Mouse (Mus musculus) C2C12 (cell line): ENCODE measurements at regions not wholly inside any gene's neighbourhood (a gene's known extent, or its start where the extent isn't known, plus 50 kb on each side); places are given as distances from the start of the nearest gene placed in this dataset.

Source experiments
- CEBPB ChIP-seq: IDR thresholded peaks from one replicate; pipeline ENCODE4 v1.6.1; 2011; ENCODE audit warnings: low read depth, mild to moderate bottlenecking, control low read depth, moderate library complexity
- CTCF ChIP-seq: IDR thresholded peaks from one replicate; pipeline ENCODE4 v1.5.1; 2011; ENCODE audit not compliant: control insufficient read depth, insufficient read depth, insufficient read length
- FOSL1 ChIP-seq: IDR thresholded peaks from one replicate; pipeline ENCODE4 v1.8.0; 2011; ENCODE audit warnings: mild to moderate bottlenecking, low read length; ENCODE audit not compliant: poor library complexity, insufficient read depth, severe bottlenecking
- MAX ChIP-seq: IDR thresholded peaks from one replicate; pipeline ENCODE4 v1.6.1; 2011; ENCODE audit warnings: mild to moderate bottlenecking, control low read depth
- MYOD1 ChIP-seq: IDR thresholded peaks from one replicate; pipeline ENCODE4 v1.6.1; 2011; ENCODE audit warnings: low read depth; ENCODE audit not compliant: control insufficient read depth, insufficient read length
- MYOG ChIP-seq: IDR thresholded peaks from one replicate; pipeline ENCODE4 v1.6.1; 2011; ENCODE audit not compliant: control insufficient read depth, insufficient read length; ENCODE audit errors: extremely low read depth
- USF1 ChIP-seq: IDR thresholded peaks from one replicate; pipeline ENCODE4 v1.6.1; 2011; ENCODE audit warnings: low read depth, mild to moderate bottlenecking, control low read depth, moderate library complexity

- TF ChIP-seq USF1 (no peak), CTCF (no peak), MAX (no peak), MYOG (no peak), MYOD1 (no peak), FOSL1 (no peak), CEBPB (no peak)
Measured at GRCm38 (mm10) chr14:24586982-24587672, 100.2 kb downstream of the Rps24 start.
